Mouse (Mus musculus): ENCODE results near the gene Klf12.

Klf12 gene

DNA sequence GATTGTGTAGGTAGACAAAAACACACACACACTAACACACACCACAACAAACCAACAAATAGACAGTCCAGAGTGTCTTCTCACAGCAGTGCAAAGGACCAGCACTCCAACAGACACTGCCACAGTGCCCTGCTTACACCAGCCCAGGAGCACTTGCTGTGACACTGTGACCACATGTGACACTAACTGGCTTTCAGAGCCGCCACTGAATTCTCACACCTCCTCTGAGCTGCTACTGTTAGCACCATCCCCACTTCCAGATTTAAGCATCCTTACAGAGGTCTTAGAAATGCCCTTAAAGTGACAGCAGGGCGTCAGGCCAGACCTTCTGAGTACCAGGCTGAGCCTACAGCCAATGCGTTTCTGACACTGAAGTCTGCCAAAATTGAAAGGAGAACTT, 48.7 kb downstream of the Klf12 start:
- no peak for DNase-seq (ENCODE audit: low spot score in 2 of 2)

DNA sequence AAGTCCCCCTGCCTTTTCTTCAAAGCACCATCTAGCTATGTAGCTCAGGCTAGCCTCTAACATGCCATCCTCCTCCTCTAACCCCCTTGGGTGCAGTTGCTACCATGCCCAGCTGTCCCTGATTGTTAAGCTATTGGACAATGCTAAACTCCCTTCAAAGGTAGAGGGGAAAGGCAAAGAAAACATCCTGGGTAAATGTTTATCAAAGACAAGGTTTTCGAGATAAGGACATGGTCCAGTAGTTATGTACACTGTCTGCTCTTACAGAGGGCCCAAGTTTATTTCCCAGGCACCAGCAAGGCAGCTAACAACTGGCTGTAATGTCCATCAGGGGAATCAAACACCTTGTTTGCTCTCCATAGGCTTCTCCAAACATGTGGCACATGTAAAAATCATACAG, 53.1 kb downstream of the Klf12 start:
- no peak for DNase-seq (ENCODE audit: low spot score in 2 of 2)

- no peak for DNase-seq (ENCODE audit: low spot score in 2 of 2)
Measured at GRCm38 (mm10) chr14:100228120-100228519, 56.4 kb downstream of the Klf12 start.

- DNase-seq (ENCODE audit: low spot score in 2 of 2) = no peak
Measured at GRCm38 (mm10) chr14:100227717-100228116, 56.8 kb downstream of the Klf12 start.

- no peak for DNase-seq (ENCODE audit: low spot score in 2 of 2)
Measured at GRCm38 (mm10) chr14:100224151-100224550, 60.3 kb downstream of the Klf12 start.

- DNase-seq (ENCODE audit: low spot score in 2 of 2) = no peak
Measured at GRCm38 (mm10) chr14:100222260-100222659, 62.2 kb downstream of the Klf12 start.

GRCm38 (mm10) chr14:100215213-100215785, 69.2 kb downstream of the Klf12 start:
- DNase-seq (ENCODE audit: low spot score in 2 of 2) = no peak

DNA sequence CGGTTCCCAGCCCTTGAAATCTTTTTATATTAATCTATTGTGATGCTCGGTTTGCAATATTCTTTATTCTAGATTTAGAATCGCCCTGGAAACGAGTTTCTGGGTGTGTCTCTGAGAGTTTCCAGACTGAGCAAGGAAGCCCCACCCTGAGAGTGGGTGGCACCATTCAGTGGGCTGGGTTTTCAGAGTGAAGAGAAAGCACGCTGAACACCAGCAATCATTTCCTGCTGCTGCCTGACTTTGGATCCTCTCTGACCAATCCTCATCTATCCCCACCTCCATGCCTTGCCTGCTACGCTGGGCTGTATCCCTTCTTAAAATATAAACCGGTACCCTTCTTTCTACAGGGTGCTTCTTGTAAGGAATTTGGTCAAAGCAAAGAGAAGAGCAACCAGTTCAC, 71.4 kb downstream of the Klf12 start:
- no peak for DNase-seq (ENCODE audit: low spot score in 2 of 2)

DNA sequence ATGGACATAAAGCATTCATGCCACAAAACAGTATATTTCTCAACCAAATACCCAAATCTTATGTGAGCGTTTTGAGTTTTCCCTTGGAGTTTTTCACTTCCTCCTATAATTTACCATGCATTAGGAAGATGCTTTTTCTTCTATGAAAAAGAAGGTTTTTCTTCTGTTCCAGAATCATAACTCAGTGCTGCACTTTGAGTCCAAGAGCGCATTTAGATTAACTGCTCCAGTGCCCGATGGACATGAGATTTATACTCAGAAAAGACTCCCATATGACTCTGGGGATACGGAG, 72.7 kb downstream of the Klf12 start:
- DNase-seq (ENCODE audit: low spot score in 2 of 2) = no peak

- DNase-seq (ENCODE audit: low spot score in 2 of 2) = no peak
Measured at GRCm38 (mm10) chr14:100211036-100211825, 73.2 kb downstream of the Klf12 start.

DNA sequence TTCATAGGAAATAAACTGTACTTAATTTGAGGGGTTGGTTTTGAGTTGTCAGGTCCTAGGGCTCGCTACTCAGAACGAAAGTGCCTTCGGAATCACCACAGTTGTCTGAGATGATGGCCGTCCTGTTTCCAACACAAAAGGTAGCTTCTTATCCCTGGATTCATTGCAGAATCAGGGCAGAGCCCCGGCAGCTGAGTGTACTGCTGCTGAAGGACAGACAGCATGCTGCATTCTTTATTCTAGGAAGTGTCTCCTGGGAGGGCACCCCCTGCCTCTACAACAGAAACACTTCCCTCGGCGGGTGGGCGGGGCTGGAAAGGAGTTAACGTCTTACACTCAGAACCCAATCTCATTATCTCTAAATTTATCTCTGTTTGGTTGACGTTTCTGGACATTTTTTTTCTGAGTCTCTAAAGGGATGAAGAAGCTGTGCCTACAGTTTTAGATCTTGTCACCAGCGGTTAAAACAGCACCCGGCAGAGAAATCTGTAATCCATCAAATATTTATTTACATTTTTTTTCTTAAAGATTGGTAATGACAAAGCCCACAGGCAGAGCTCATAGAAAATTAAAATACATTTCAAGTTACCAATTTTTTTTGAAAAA, 74.6 kb downstream of the Klf12 start:
- DNase-seq (ENCODE audit: low spot score in 2 of 2) = no peak

DNA sequence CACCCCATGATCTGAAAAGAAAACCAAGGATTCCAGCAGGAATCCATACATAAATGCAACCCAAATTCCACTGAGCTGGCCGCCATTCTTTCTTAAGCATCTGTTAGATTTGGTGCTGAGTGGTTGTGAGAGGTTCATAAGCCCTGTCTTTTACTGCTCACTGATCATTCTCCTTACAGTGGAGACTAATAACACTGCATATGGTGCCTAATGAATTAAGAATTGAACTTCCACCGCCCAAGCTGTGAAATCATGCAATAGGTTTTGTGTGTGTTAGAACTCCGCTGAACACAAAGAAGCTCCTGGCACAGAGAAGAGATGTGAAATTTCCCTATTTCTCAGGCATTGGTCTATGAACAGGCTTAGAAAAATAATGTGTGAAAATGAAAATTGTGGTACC, 77.4 kb downstream of the Klf12 start:
- DNase-seq (ENCODE audit: low spot score in 2 of 2) = no peak

DNA sequence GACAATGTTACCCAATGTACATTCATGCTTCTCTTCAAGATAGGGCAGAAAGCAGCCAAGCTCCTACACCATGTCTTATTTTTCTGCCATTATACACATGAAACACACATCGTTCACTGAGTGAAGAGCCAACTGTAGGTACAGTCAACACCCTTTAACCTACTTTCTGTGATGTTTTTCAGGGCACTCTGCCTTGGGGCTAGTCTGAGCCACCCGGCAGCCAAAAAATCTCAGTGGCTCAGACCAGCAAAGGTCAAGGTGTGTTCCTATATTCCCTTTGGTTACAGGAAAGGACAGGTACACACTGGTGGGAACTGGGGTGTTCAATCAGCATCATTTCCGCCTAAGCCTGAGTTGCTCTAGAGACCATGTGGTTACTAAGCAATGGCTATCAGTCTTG, 78.3 kb downstream of the Klf12 start:
- DNase-seq (ENCODE audit: low spot score in 2 of 2) = no peak

GRCm38 (mm10) chr14:100200058-100200688, 84.3 kb downstream of the Klf12 start:
- DNase-seq (ENCODE audit: low spot score in 2 of 2) = no peak

GRCm38 (mm10) chr14:100198636-100199035, 85.8 kb downstream of the Klf12 start:
- DNase-seq (ENCODE audit: low spot score in 2 of 2) = no peak

DNA sequence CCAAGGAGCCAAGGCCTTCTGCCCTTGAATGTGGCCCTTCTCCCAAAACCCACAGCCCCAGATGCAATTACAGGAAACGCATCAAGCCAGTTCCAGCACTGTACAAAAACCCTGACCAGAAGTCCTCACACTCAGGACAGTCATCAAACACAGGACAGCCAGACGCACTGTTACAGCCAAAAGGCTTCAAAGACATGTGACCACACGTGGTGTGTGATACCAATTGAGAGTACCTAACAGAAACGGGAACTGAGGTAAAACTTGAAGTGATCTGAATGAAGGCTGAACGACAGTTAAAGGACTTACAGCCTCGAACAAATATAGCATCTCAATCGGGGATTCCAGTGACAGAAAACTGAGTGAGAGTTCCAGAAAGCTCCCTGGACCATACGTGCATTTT, 87.3 kb downstream of the Klf12 start:
- DNase-seq (ENCODE audit: low spot score in 2 of 2) = no peak

- no peak for DNase-seq (ENCODE audit: low spot score in 2 of 2)
Measured at GRCm38 (mm10) chr14:100189490-100190197, 94.8 kb downstream of the Klf12 start.

DNA sequence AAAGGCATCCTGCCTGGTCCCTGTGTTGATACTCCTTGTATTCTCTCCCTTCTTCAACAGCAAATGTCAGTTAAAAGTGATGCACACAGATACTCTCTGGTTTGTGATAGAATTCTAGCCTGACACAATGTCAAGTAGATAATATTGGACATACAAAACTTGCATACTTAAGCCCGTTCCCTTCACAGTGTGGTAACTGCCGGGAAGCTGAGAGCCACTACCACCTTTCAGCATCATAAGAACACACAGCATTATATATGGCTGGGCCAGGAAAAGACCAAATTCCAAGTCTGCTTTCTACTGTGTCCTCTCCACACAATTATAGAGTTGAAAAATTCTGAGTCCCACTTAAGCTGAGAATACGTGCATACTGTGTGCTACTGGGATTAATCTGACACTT, 97.1 kb downstream of the Klf12 start:
- DNase-seq (ENCODE audit: low spot score in 2 of 2) = no peak

DNA sequence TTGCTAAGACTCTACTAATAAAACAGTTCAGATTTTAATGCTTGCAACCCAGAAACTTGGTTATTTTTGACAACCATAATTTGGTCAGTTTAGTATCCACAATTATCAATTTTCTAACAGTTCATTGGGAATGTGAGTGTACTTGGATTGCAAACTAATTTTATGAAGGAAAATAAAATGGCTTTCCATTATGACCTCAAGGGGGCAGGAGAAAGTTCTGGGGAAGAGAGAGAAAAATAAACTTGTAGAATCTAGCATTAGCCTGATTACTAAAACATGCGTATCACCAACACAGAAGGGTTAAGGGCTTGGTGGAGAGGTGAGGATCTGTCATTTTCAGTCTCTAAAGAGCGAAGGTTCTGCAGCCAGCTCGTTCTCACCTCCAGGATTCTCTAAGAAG, 106.7 kb downstream of the Klf12 start:
- no peak for DNase-seq (ENCODE audit: low spot score in 2 of 2)

- DNase-seq (ENCODE audit: low spot score in 2 of 2) = no peak
Measured at GRCm38 (mm10) chr14:100165075-100165474, 119.4 kb downstream of the Klf12 start.

- DNase-seq (ENCODE audit: low spot score in 2 of 2) = no peak
Measured at GRCm38 (mm10) chr14:100156639-100157038, 127.8 kb downstream of the Klf12 start.

DNA sequence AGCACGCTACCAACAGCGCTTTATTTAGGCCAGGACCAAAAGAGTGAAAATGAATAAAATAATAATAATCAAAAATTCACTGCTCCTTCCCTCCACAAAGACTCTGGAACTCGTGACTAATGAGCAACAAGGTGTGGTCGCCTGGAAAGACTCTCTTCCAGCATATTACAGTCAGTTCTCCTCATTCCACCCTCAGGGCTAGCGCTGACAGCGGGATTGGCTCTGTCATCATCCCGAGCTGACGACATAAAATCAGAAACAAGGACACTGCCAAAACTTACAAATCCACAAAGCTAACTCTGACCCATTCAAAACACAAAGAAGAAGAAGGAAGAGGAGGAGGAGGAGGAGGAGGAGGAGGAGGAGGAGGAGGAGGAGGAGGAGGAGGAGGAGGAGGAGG, 136.8 kb downstream of the Klf12 start:
- DNase-seq (ENCODE audit: low spot score in 2 of 2) = no peak

Data from urinary bladder, postnatal 4 days (tissue).